Mouse (Mus musculus): ENCODE results near the gene Gpr160. TPM values are rescaled to one million over a fixed set of nuclear protein-coding genes. Genes with fewer than 3 reads are reported as not detected.

Gpr160 gene
- total and polyA plus RNA-seq, 3 experiments, result 0.70 to 1.2 (median 1.0) TPM

DNA sequence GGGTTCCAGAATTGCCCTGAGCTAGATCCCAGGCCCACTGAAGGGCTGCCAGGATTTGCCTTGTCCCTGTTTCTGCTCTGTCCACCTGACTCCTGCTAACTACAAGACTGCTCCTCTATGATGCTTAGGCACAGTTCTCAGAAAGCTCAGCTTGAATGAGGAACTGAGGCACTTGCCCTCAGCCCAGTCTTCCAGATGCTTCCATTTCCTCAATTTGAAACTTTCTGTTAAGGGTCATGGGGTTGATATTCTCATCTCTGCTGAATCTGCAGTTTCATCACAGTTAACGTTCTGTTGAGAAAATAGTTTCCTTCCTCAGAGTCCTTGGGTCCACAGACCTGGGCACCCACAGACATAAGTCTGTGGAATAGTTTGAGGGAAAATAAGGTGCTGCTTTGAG lies 8.9 kb downstream of the Gpr160 start:
- Histone ChIP-seq H3K4me3 (replicated peaks in 1 of 3; ENCODE audit: low read depth in 2 of 3, low read length in 2 of 3, poor library complexity in 1 of 3) (no peak overlapping the region), H3K9ac (ENCODE audit: insufficient read depth, low read depth) (no peak overlapping the region), H3K79me2 (replicated peaks; ENCODE audit: control insufficient read depth, extremely low read depth, insufficient read depth, poor library complexity, severe bottlenecking) (no peaks in the 10 kb centered on the region), H3K36me3 (replicated peaks in 1 of 2; ENCODE audit: control insufficient read depth in 1 of 2, insufficient read depth in 1 of 2, low read length in 1 of 2) (no peaks in the 10 kb centered on the region), H3K9me3 (replicated peaks; ENCODE audit: low read length) (no peaks in the 10 kb centered on the region), H3K4me2 (ENCODE audit: insufficient read depth, low read depth, poor library complexity, severe bottlenecking) (no peak overlapping the region), H3K4me1 (ENCODE audit: control insufficient read depth in 1 of 2, insufficient read depth in 2 of 2) (peaks cover 23 to 33% of the 10 kb centered on the region in 2 experiments), H3K27ac (ENCODE audit: insufficient read depth, low read depth) (no peak overlapping the region), H3K27me3 (replicated peaks) (no peaks in the 10 kb centered on the region)
- TF ChIP-seq CHD2 (IDR thresholded peaks at IDR 0.05; ENCODE audit: low read length) (0 out of 2 replicates have a peak, but pooled peaks have one; percentile 7), MAFK (IDR thresholded peaks at IDR 0.05; ENCODE audit: insufficient replicate concordance, low read length) (peak; percentile 94), CHD1 (IDR thresholded peaks at IDR 0.05; ENCODE audit: low read depth, low read length) (no peak), IRF4 (IDR thresholded peaks at IDR 0.05; ENCODE audit: low read depth, low read length) (peak; percentile 70), ELF1 (IDR thresholded peaks at IDR 0.05; ENCODE audit: low read depth, low read length) (0 out of 2 replicates have a peak, but pooled peaks have one; percentile 10), EP300 (IDR thresholded peaks at IDR 0.05; ENCODE audit: low read length) (peak; percentile 79), ZNF384 (IDR thresholded peaks at IDR 0.05; ENCODE audit: low read depth, low read length) (no peak), ETS1 (conservative IDR thresholded peaks at IDR 0.05; ENCODE audit: low read depth, low read length) (peak; percentile 37; the same call in 1 of the 2 replicates), TBP (conservative IDR thresholded peaks at IDR 0.05; ENCODE audit: low read depth, low read length) (no peak)
- dilution Hi-C loops (cut with MboI; ENCODE audit: extremely low pct_ligation_motif_present, extremely low pct_unique_long_range_greater_than_20kb, low sequenced_read_pairs) (no loop called here), in situ Hi-C loops (cut with MboI; ENCODE audit: low pct_ligation_motif_present, low pct_unique_long_range_greater_than_20kb, low sequenced_read_pairs) (loop anchor here (25.0 kb wide), 2 partner anchors 98 to 273 kb away; partner anchors contain the start of genes Cldn11 and Phc3)
- peak; percentile 67 for DNase-seq (ENCODE audit: extremely low read depth)

DNA sequence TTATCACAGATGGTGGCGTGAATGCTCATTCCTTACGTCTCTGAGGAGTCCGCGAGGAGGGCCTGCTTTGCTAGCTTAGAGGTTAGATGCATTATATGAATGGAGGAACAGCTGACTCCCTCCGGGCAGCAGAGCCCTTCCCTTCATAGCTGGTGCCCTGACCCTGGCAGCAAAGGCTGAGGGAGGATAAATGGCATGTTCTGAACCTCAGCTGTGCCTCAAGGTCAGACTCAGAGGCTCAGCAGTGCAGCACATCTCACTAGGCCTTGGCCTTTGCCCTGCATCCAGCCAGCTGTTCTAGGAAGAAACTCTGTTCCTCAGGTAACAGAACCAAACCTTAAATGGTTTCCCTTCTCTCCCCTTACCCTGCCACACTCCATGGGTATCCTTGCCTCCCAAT lies 12.4 kb downstream of the Gpr160 start:
- in situ Hi-C loops (cut with MboI; ENCODE audit: low pct_ligation_motif_present, low pct_unique_long_range_greater_than_20kb, low sequenced_read_pairs) (loop anchor here (25.0 kb wide), 2 partner anchors 94 to 269 kb away; partner anchors contain the start of genes Cldn11 and Phc3), dilution Hi-C loops (cut with MboI; ENCODE audit: extremely low pct_ligation_motif_present, extremely low pct_unique_long_range_greater_than_20kb, low sequenced_read_pairs) (no loop called here)
- Histone ChIP-seq H3K36me3 (replicated peaks in 1 of 2; ENCODE audit: control insufficient read depth in 1 of 2, insufficient read depth in 1 of 2, low read length in 1 of 2) (no peaks in the 10 kb centered on the region), H3K27ac (ENCODE audit: insufficient read depth, low read depth) (no peak overlapping the region), H3K27me3 (replicated peaks) (no peaks in the 10 kb centered on the region), H3K4me3 (replicated peaks in 1 of 3; ENCODE audit: low read depth in 2 of 3, low read length in 2 of 3, poor library complexity in 1 of 3) (no peak overlapping the region), H3K9me3 (replicated peaks; ENCODE audit: low read length) (no peaks in the 10 kb centered on the region), H3K9ac (ENCODE audit: insufficient read depth, low read depth) (no peak overlapping the region), H3K4me2 (ENCODE audit: insufficient read depth, low read depth, poor library complexity, severe bottlenecking) (no peak overlapping the region), H3K79me2 (replicated peaks; ENCODE audit: control insufficient read depth, extremely low read depth, insufficient read depth, poor library complexity, severe bottlenecking) (no peaks in the 10 kb centered on the region), H3K4me1 (ENCODE audit: control insufficient read depth in 1 of 2, insufficient read depth in 2 of 2) (peaks cover 34 to 38% of the 10 kb centered on the region in 2 experiments)
- no peak for TF ChIP-seq CTCF (conservative IDR thresholded peaks at IDR 0.05 in 1 of 2, IDR thresholded peaks at IDR 0.05 in 1 of 2; ENCODE audit: low read depth in 2 of 2, low read length in 2 of 2)
- no peak for DNase-seq (ENCODE audit: extremely low read depth)

DNA sequence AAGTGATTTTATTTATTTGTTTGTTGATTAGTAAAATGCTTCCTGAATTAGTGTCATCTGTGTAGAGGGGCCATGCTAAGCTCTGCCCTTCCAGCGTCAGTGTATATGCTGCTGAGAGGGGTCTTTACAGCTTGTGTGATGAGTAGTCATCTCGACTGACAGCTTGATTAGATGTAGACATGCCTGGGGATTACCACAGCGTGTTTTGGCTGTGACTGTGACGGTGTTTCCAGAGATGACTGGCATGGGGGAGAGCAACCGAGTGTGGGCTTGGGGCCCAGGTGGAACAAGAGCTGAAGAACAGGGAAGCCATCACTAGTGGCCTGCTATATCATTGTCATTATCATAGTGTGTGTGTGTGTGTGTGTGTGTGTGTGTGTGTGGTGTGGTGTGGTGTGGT lies 12.9 kb downstream of the Gpr160 start:
- peaks cover 32 to 36% of the 10 kb centered on the region in 2 experiments for H3K4me1 ChIP-seq (ENCODE audit: control insufficient read depth in 1 of 2, insufficient read depth in 2 of 2)
- no peak overlapping the region for H3K4me2 ChIP-seq (ENCODE audit: insufficient read depth, low read depth, poor library complexity, severe bottlenecking)
- no peaks in the 10 kb centered on the region for H3K36me3 ChIP-seq (replicated peaks in 1 of 2; ENCODE audit: control insufficient read depth in 1 of 2, insufficient read depth in 1 of 2, low read length in 1 of 2)
- no peak overlapping the region for H3K9ac ChIP-seq (ENCODE audit: insufficient read depth, low read depth)
- H3K27me3 ChIP-seq (replicated peaks), result no peaks in the 10 kb centered on the region
- no peak overlapping the region for H3K4me3 ChIP-seq (replicated peaks in 1 of 3; ENCODE audit: low read depth in 2 of 3, low read length in 2 of 3, poor library complexity in 1 of 3)
- in situ Hi-C loops (cut with MboI; ENCODE audit: low pct_ligation_motif_present, low pct_unique_long_range_greater_than_20kb, low sequenced_read_pairs), result loop anchor here (25.0 kb wide), 2 partner anchors 94 to 269 kb away; partner anchors contain the start of genes Cldn11 and Phc3
- no peaks in the 10 kb centered on the region for H3K79me2 ChIP-seq (replicated peaks; ENCODE audit: control insufficient read depth, extremely low read depth, insufficient read depth, poor library complexity, severe bottlenecking)
- dilution Hi-C loops (cut with MboI; ENCODE audit: extremely low pct_ligation_motif_present, extremely low pct_unique_long_range_greater_than_20kb, low sequenced_read_pairs), result no loop called here
- peak; percentile 55 for DNase-seq (ENCODE audit: extremely low read depth)
- no peak overlapping the region for H3K27ac ChIP-seq (ENCODE audit: insufficient read depth, low read depth)
- no peaks in the 10 kb centered on the region for H3K9me3 ChIP-seq (replicated peaks; ENCODE audit: low read length)
- TF ChIP-seq IRF4 (IDR thresholded peaks at IDR 0.05; ENCODE audit: low read depth, low read length) (peak; percentile 89), ETS1 (conservative IDR thresholded peaks at IDR 0.05; ENCODE audit: low read depth, low read length) (peak; percentile 32; the same call in 1 of the 2 replicates), MAFK (IDR thresholded peaks at IDR 0.05; ENCODE audit: insufficient replicate concordance, low read length) (no peak), SMC3 (IDR thresholded peaks at IDR 0.05; ENCODE audit: low read depth, low read length) (no peak), ELF1 (IDR thresholded peaks at IDR 0.05; ENCODE audit: low read depth, low read length) (no peak), TCF12 (IDR thresholded peaks at IDR 0.05; ENCODE audit: low read depth, low read length) (0 out of 2 replicates have a peak, but pooled peaks have one; percentile 17), BHLHE40 (IDR thresholded peaks at IDR 0.05; ENCODE audit: low read depth, low read length) (0 out of 2 replicates have a peak, but pooled peaks have one; percentile 6), CTCF (conservative IDR thresholded peaks at IDR 0.05 in 1 of 2, IDR thresholded peaks at IDR 0.05 in 1 of 2; ENCODE audit: low read depth in 2 of 2, low read length in 2 of 2) (no peak)

Measured in CH12.LX (cell line).